Mouse (Mus musculus): ENCODE measurements around the gene Dcaf8.

Dcaf8 gene

GRCm38 (mm10) chr1:172147835-172148278 is at the start of gene Dcaf8:
TSS of gene Dcaf8 (plus strand) at chr1:172148084.
- peak; percentile 99 for DNase-seq (ENCODE audit: low spot score in 2 of 2)

DNA sequence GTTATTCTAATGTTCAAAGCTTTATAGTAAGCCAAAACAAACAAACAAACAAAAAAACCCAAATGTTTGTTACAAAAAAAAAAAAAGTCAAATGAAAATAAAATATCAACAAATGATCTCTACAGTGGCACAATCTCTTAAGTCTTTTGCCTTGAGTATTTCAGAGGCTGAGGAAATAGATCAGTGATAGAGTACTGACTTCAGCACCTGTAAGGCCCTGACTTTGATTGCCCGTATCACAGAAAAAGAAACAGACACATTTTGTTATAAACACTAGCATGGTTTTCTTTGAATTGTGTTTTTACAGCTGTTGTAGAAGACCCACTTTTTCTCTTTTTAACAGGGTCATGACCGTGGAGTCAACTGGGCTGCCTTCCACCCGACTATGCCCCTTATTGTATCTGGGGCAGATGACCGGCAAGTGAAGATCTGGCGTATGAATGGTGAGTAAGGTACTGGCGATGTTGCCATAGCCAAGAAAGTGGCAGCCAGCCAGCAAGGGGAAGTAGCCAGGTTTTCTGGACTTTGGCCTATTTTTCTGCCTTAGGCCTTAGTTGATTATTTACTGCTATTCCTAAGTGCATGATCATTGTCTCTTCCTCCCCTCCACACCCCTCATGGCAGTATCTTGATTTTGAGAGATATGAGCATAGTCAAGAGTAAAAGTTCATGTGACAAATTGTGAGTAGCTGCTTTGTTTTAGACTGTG is 48.4 kb upstream of the Dcaf8 start:
- no peak for DNase-seq (ENCODE audit: low spot score in 2 of 2)

DNA sequence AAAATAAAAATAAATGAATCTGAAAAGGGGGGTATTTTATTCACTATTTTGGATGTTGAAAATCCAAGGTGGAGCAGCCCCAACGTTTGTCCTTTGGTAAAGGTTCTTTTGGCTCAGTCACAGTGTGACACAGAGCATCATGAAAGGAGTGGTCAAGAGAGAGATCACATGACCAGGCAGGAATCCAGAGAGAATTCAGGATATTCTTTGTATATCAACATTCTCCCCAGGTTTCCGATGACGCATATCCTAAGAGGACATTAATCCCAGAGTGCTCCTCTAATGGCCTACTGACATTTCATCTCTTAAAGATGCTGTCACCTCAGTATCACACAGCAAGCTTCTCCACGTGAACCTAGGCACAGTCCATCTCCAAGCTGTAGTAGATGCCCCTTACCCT is 44.3 kb upstream of the Dcaf8 start:
- no peak for DNase-seq (ENCODE audit: low spot score in 2 of 2)

GRCm38 (mm10) chr1:172105101-172105500 is 42.8 kb upstream of the Dcaf8 start:
- no peak for DNase-seq (ENCODE audit: low spot score in 2 of 2)

DNA sequence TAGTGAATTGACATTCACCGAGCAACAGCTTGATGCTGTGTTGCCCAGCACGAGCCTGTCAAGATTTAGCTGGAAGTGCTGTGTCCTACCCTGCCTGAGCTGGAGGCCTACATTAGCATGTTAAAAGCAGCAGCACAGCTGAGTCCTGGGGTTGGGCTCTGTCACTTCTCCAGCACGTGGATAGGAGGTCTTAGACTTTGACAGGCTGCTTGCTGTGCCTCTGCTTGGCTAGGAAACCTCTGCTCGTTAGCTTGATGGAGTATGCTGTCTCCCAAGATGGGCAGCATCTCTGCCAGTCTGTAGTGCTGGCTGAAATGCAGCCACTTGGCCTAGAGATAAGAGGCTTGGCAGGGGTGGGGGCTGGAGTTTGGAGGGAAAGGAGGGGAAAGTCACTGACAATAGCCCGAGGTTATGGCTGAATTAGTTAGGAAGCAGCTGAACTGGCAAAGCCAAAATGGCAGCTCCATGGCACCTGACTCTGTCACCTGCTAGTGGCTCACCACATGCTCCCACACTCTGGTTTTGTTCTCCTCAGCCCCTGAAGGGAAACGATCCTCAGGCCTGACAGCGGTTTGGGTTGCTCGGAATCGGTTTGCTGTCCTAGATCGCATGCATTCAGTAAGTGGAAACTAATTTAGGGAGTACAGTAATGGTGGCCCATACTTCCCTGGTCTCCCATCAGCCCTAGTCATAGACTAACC is 40.0 kb upstream of the Dcaf8 start:
- no peak for DNase-seq (ENCODE audit: low spot score in 2 of 2)

DNA sequence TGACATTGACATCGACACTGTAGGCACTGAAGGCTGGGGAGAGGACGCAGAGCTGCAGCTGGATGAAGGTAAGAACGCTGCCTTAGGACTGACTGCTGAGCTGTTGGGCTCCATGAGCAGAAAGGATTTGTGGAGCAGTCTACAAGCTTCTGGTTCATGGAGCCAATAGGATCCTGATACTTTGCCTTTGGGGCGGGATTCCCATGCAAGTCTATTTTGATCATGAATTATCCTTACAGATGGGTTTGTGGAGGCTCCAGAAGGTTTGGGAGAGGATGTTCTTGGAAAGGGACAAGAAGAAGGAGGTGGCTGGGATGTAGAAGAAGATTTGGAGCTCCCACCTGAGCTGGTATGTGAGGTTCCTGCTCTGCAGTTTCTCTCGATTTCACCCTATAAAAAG is 30.9 kb upstream of the Dcaf8 start:
- DNase-seq (ENCODE audit: low spot score in 2 of 2), result no peak

DNA sequence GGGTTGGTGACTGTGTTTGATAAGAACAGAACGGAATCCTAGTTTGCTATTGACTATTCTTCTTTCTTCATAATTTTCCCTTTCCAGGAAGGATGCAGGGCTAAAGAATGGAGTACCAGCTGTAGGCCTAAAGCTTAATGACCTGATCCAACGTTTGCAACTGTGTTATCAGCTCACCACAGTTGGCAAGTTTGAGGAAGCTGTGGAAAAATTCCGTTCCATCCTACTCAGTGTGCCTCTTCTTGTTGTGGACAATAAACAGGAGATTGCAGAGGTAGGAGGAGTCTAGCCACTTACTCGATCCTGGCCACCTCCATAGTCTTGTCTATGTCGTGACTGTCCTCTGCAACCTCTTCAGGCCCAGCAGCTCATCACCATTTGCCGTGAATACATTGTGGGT is 28.8 kb upstream of the Dcaf8 start:
- DNase-seq (ENCODE audit: low spot score in 2 of 2), result no peak

DNA sequence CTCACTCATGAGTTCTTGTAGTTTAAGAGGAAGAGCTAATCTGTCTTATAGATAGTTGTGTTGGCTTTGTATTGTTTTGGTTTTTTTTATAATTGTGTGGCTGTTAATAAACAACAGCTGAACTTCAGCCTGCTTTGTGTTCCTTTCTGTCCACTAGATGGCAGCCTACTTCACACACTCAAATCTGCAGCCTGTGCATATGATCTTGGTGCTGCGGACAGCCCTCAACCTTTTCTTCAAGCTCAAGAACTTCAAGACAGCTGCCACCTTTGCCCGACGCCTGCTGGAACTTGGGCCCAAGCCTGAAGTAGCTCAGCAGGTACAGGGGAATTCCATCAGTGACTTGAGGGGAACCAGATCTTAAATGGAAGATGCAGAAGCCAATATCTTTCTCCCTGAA is 28.2 kb upstream of the Dcaf8 start:
- peak; percentile 14 to 44 for DNase-seq (ENCODE audit: low spot score in 2 of 2)

- DNase-seq (ENCODE audit: low spot score in 2 of 2), result no peak
Measured at GRCm38 (mm10) chr1:172122671-172123070, 25.2 kb upstream of the Dcaf8 start.

GRCm38 (mm10) chr1:172124572-172124971 is 23.3 kb upstream of the Dcaf8 start:
- no peak for DNase-seq (ENCODE audit: low spot score in 2 of 2)

GRCm38 (mm10) chr1:172126376-172127347 is 21.2 kb upstream of the Dcaf8 start, which contains the start of gene Pex19:
TSS of gene Pex19 (plus strand) at chr1:172126755.
- peak; percentile 65 to 73 for DNase-seq (ENCODE audit: low spot score in 2 of 2)

DNA sequence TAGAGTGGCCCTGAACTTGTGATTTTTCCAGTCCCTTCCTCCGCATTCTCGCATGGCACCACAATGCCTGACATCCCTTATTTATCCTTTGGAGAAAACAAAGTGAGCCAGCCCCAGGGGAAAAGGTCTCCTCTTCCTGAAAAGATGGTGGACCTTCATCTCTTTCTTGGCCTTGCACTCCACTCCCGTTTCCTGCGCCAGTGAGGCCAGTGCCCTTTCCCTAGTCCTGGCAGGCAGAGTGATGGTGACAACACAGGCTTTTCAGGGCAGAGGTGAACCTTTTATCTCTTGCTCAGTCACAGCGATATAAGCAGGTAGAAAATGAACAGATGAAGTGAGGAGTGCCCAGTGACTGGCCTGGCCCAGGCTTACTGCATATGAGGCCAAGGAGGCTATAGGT is 20.4 kb upstream of the Dcaf8 start:
- no peak for DNase-seq (ENCODE audit: low spot score in 2 of 2)

GRCm38 (mm10) chr1:172128563-172128962 is 19.3 kb upstream of the Dcaf8 start:
- DNase-seq (ENCODE audit: low spot score in 2 of 2), result no peak

GRCm38 (mm10) chr1:172129108-172129507 is 18.8 kb upstream of the Dcaf8 start:
- no peak for DNase-seq (ENCODE audit: low spot score in 2 of 2)

- no peak for DNase-seq (ENCODE audit: low spot score in 2 of 2)
Measured at GRCm38 (mm10) chr1:172129780-172130179, 18.1 kb upstream of the Dcaf8 start.

DNA sequence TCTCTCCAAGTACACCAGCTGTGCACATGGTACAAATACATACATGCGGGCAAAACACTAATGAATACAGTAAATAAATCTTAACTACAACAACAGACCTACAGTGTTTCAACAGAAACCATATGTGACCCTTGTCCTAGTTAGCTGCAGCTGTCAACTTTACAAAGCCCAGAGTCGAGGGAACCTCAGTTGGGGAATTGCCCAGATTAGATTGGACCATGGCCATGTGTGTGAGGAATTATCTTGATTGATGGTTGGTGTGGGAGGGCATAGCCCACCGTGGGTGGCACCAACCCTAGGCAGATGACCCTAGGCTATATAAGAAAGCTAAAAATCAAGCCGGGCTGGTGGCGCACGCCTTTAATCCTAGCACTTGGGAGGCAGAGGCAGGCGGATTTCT is 15.6 kb upstream of the Dcaf8 start:
- no peak for DNase-seq (ENCODE audit: low spot score in 2 of 2)

DNA sequence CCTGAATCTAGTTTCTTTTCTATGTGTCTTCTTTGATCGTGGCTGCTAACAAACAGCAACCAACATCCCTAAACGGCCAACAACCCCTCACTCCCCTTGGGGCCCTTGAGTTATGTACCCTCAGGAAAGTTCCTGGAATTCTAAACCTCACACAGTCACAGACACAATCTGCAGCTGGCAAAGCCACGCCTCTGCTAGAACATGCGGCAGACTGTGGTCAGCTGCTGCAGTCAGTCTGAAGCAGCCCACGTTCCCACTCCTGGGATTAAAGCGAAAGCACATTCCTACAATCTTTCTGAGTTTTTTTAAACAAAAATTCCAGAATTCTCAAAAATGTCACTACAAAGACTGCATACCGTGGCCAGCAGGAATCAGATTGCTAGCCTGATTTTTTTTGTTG is 14.3 kb upstream of the Dcaf8 start:
- no peak for DNase-seq (ENCODE audit: low spot score in 2 of 2)

- no peak for DNase-seq (ENCODE audit: low spot score in 2 of 2)
Measured at GRCm38 (mm10) chr1:172134072-172134471, 13.8 kb upstream of the Dcaf8 start.

DNA sequence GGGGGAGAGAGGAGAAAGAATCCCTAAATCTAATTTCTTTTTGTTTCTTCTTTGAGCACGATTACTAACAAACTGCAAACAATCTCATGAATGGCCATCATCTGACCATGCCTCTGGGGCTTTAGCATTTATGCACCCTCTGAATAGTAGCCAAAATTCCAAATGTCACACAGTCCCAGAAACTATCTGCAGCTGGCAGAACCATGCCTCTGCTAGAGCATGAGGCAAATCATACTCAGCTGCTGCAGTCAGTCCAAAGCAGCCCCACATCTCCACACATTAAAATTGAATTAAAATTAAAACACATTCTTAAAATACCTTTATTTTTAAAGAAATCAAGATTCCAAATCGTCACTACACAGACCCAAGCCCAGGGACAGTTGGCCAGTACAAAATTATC is 7.7 kb upstream of the Dcaf8 start:
- DNase-seq (ENCODE audit: low spot score in 2 of 2), result no peak

- DNase-seq (ENCODE audit: low spot score in 2 of 2), result no peak
Measured at GRCm38 (mm10) chr1:172140825-172141224, 7.1 kb upstream of the Dcaf8 start.

GRCm38 (mm10) chr1:172141529-172141928 is 6.4 kb upstream of the Dcaf8 start:
- DNase-seq (ENCODE audit: low spot score in 2 of 2), result no peak

GRCm38 (mm10) chr1:172143570-172143969 is 4.3 kb upstream of the Dcaf8 start:
- DNase-seq (ENCODE audit: low spot score in 2 of 2), result peak; percentile 57 to 67
